Mouse (Mus musculus) left cerebral cortex, postnatal 4 days (tissue): ENCODE results near the gene Mpp2. TPM values are rescaled to one million over a fixed set of nuclear protein-coding genes. Genes with fewer than 3 reads are reported as not detected.
A peak's percentile ranks its signal among the peaks of the same experiment; 100 is the strongest.

Experiments
- DNase-seq: peaks from one replicate; pipeline ENCODE4 v3.0.0-alpha.2; 2022
- intact Hi-C: fragments of 180-260 bp; cut with DNase I; formaldehyde crosslinking; loops from one replicate; pipeline ENCODE4 v1.15.1; 2025
- total RNA-seq, 2 experiments: library from RNA; stranded (reverse); gene quantifications; 2 replicates each; pipeline ENCODE4 v1.2.3; 2021

Gene Mpp2
- total RNA-seq, 2 experiments from 2014 or later: 39.1 to 45.0 TPM

GRCm38 (mm10) chr11:102039487-102040137, 48.7 kb downstream of the Mpp2 start:
- intact Hi-C loops: no loop called here
- DNase-seq: no peak

GRCm38 (mm10) chr11:102037789-102038188, 50.5 kb downstream of the Mpp2 start:
- peak; percentile 52 for DNase-seq
- intact Hi-C loops: no loop called here

- DNase-seq: no peak
- intact Hi-C loops: no loop called here
Observed at GRCm38 (mm10) chr11:102036336-102036735, 52.0 kb downstream of the Mpp2 start.

GRCm38 (mm10) chr11:102035456-102035960, 52.8 kb downstream of the Mpp2 start:
- DNase-seq: no peak
- intact Hi-C loops: no loop called here

- DNase-seq: peak; percentile 83
- intact Hi-C loops: no loop called here
Observed at GRCm38 (mm10) chr11:102034887-102035286, 53.4 kb downstream of the Mpp2 start.

GRCm38 (mm10) chr11:102033055-102033591, 55.2 kb downstream of the Mpp2 start:
- no peak for DNase-seq
- intact Hi-C loops: no loop called here

GRCm38 (mm10) chr11:102031149-102031548, 57.2 kb downstream of the Mpp2 start:
- intact Hi-C loops: no loop called here
- peak; percentile 82 for DNase-seq

GRCm38 (mm10) chr11:102029966-102030365, 58.3 kb downstream of the Mpp2 start:
- intact Hi-C loops: loop anchor here (5.0 kb wide), 1 partner anchor 38 kb away; no protein-coding TSS in a partner anchor
- no peak for DNase-seq

- no peak for DNase-seq
- intact Hi-C loops: loop anchor here (5.0 kb wide), 1 partner anchor 37 kb away; no protein-coding TSS in a partner anchor
Observed at GRCm38 (mm10) chr11:102029304-102029703, 59.0 kb downstream of the Mpp2 start.

GRCm38 (mm10) chr11:102028087-102028816, 60.1 kb downstream of the Mpp2 start, which contains the start of gene Mpp3:
TSS of gene Mpp3 (minus strand) at chr11:102028461.
- intact Hi-C loops: loop anchor here (5.0 kb wide), 1 partner anchor 36 kb away; no protein-coding TSS in a partner anchor

GRCm38 (mm10) chr11:102027361-102028017, 60.8 kb downstream of the Mpp2 start:
- intact Hi-C loops: loop anchor here (5.0 kb wide), 1 partner anchor 35 kb away; no protein-coding TSS in a partner anchor
- DNase-seq: no peak

More at GRCm38 (mm10) chr11:102028087-102028816, 60.1 kb downstream of the Mpp2 start, which contains the start of gene Mpp3:
- DNase-seq: no peak

GRCm38 (mm10) chr11:102026694-102027360, 61.5 kb downstream of the Mpp2 start:
- intact Hi-C loops: loop anchor here (5.0 kb wide), 1 partner anchor 35 kb away; no protein-coding TSS in a partner anchor
- DNase-seq: peak; percentile 90

- DNase-seq: peak; percentile 44
- intact Hi-C loops: loop anchor here (5.0 kb wide), 1 partner anchor 34 kb away; no protein-coding TSS in a partner anchor
Observed at GRCm38 (mm10) chr11:102025991-102026660, 62.2 kb downstream of the Mpp2 start.

GRCm38 (mm10) chr11:102025354-102025753, 63.0 kb downstream of the Mpp2 start:
- no peak for DNase-seq
- intact Hi-C loops: loop anchor here (5.0 kb wide), 1 partner anchor 33 kb away; no protein-coding TSS in a partner anchor

- intact Hi-C loops: loop anchor here (5.0 kb wide), 1 partner anchor 33 kb away; no protein-coding TSS in a partner anchor
- no peak for DNase-seq
Observed at GRCm38 (mm10) chr11:102024875-102025274, 63.4 kb downstream of the Mpp2 start.

GRCm38 (mm10) chr11:102024084-102024758, 64.1 kb downstream of the Mpp2 start:
- no peak for DNase-seq
- intact Hi-C loops: no loop called here

- intact Hi-C loops: no loop called here
- no peak for DNase-seq
Observed at GRCm38 (mm10) chr11:102023406-102023805, 64.9 kb downstream of the Mpp2 start.

- intact Hi-C loops: no loop called here
- DNase-seq: no peak
Observed at GRCm38 (mm10) chr11:102021196-102021595, 67.1 kb downstream of the Mpp2 start.

- DNase-seq: no peak
- intact Hi-C loops: no loop called here
Observed at GRCm38 (mm10) chr11:102019736-102020135, 68.6 kb downstream of the Mpp2 start.
